Mouse (Mus musculus) frontal cortex, postnatal 36 days (tissue): ENCODE results near the gene Clcn3.

ENCODE experiments used
- DNase-seq, 2 experiments: peaks; one replicate each; pipeline ENCODE4 v3.0.0; 2022; ENCODE audit warnings: low spot score in 2 of 2

Clcn3 gene

GRCm38 (mm10) chr8:60952803-60953202, 30.3 kb downstream of the Clcn3 start:
- DNase-seq, result no peak

DNA sequence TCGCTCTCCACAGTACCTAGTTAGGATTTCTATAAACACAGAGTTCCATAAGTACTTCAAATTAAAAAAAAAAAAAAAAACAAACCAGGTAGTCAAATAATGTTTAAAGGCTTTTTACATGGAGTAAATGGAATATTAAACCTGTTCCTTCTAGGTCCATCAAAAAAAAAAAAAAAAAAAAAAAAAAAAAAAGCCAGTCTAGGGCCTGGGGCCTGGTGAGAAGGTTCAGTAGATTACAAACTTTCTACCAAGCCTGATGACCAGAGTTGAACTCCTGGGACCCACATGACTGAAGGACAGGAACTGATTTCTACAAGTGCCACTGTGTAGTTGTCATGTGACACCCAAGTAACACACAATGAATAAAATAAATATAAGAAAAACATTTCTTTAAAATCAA, 31.3 kb downstream of the Clcn3 start:
- DNase-seq, result no peak

DNA sequence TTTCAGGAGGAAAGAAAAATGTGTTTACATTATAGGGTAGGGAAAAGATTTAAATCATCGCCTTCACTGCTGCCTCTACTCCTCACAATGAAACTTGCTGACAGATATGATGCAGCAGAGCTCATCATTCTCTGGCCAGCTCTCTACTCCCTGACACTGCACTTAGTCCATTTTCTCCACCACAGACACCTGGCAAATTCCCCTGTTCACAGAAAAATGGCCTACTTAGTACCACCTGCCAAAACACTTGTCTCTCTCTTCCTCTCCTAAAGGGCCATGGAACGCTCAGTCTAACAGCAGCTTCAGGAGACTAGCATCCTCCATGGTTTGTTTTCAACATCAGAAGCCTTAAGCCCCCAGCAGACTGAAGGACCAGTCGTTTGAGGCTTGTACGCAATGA, 31.8 kb downstream of the Clcn3 start:
- DNase-seq, result no peak

DNA sequence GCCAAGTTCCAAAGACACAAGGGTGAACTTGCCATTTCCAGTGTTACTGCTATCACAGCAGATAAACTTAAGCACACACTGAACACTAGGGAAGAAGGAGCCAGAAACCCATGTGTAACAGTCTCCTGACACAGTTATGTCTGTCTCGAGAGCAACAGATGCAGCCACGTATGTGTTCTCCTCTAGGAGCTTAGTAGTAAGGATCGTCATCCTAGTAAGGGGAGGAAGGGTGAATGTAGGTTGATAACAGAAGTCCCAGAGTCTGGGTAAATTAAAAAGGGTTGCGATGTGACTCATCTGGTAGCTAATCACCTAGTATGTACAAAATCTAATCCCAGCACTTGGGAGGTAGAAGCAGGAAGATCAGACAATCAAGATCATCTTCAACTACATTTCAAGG, 33.2 kb downstream of the Clcn3 start:
- no peak for DNase-seq

GRCm38 (mm10) chr8:60947503-60947902, 35.6 kb downstream of the Clcn3 start:
- DNase-seq, result no peak

DNA sequence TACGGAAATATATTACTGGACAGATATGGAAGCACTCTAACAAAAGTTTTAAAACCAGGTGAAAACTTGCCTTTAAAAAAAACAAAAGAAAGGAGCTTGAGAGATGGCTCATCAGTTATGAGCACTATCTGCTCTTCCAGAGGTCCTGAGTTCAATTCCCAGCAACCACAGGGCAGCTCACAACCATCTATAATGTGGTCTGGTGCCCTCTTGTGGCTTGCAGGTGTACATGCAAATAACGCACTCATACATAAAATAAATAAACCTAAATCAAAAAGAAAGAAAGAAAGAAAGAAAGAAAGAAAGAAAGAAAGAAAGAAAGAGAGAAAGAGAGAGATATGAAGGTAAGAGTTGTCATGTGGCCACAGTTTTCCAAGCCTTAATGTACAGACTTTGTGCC, 40.2 kb downstream of the Clcn3 start:
- DNase-seq, result no peak

- no peak for DNase-seq
Observed at GRCm38 (mm10) chr8:60938717-60939424, 44.2 kb downstream of the Clcn3 start.

GRCm38 (mm10) chr8:60933617-60934016, 49.5 kb downstream of the Clcn3 start:
- DNase-seq, result no peak

DNA sequence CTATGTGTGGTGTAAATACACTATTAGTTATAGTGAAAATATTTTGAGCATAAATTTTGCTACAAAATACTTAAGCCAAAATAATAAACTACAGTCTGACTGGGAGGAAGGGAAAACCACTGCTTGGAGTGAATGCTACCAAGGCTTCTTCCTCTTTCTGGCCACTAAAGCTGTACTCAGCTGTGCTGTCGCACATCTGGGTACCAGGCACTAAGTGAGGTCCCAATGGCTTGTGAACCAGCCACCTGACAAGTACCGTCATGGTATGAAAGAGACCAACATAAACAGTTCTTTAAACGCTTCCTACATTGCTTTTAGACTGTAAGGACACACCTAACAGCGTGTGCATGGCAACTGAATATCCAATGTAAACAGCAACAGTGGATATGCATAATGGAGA, 62.9 kb downstream of the Clcn3 start:
- DNase-seq, result no peak

DNA sequence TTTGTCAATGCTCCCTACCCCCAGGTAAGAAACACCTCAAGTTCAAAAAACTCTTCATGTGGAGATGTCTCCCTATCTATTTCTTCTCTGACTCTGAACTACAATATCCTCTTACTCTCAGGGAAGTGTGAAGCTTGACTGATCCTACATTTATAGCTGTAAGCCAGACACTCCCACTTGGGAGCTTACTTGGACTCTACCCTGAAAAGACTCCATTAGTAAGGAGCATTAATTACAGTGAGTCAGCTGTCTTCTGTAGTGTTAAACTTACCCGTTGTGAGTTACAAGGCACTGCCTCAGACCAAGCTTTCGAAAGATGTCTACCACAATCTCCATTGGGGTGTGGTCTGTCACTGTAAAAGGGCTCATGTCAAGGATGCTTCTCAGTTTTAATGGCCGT, 64.0 kb downstream of the Clcn3 start:
- no peak for DNase-seq

DNA sequence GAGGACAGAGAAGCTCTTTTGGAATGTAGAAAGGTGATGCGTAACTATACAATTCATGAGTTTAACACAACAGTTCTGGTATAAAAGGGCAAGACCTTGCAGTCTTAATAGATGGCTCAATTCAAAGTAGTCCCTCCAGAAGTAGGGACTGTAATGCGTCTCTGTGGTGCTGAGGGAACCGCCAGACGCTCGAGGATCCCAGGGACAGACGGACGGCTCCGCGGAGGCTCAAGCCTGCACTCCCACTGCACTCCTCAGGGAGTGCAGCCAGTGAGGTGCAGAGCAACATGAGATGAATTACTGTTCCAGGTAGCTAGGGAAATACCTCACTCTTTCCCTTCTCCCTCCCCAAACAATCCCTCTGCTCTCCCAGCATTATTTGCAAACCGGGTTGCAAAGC, 70.5 kb downstream of the Clcn3 start:
- no peak for DNase-seq

- peak in 1 of 2 experiments; percentile 34 for DNase-seq
Observed at GRCm38 (mm10) chr8:60912081-60912480, 71.0 kb downstream of the Clcn3 start.

- DNase-seq, result no peak
Observed at GRCm38 (mm10) chr8:60900147-60900546, 83.0 kb downstream of the Clcn3 start.

- DNase-seq, result no peak
Observed at GRCm38 (mm10) chr8:60895878-60896277, 87.2 kb downstream of the Clcn3 start.

GRCm38 (mm10) chr8:60891757-60892156, 91.3 kb downstream of the Clcn3 start:
- DNase-seq, result no peak

- no peak for DNase-seq
Observed at GRCm38 (mm10) chr8:60890520-60890874, 92.6 kb downstream of the Clcn3 start.

- peak; percentile 87 to 90 for DNase-seq
Observed at GRCm38 (mm10) chr8:60889843-60890519, 93.1 kb downstream of the Clcn3 start, which contains the start of gene Hpf1. Gene Hpf1, plus strand, starts transcription at chr8:60890418.

DNA sequence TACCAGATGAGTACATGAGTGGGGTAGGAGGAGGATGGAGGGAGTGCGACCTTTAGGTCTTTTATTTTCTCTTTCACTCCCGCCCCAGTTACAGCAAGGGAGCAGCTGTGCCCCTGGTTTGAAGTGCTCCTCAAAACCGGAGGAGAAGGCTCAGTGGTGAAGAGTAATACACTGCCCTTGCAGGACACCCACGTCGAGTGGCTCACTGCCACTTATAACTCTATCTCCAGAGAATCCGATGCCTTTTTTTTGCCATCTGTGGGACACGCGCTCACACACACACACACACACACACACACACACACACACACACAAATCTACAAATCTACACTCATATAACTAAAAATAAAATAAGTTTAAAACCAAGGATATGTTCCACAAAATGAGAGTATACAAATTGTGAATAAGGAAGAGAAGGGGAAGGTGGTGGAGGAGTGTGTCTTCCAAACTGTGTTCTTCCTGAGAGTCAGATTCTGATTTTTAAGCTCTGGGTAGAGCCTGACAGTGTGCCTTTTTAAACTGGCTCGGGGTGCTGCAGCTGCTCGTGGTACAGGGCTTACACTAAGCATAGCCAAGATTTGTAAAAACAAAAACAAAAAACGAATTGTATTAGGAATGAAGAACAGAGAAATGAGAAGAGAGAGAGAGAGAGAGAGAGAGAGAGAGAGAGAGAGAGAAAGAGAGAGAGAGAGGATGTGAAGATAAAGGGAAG, 93.8 kb downstream of the Clcn3 start:
- DNase-seq, result no peak

- DNase-seq, result no peak
Observed at GRCm38 (mm10) chr8:60886736-60887135, 96.4 kb downstream of the Clcn3 start.

- no peak for DNase-seq
Observed at GRCm38 (mm10) chr8:60883419-60884137, 99.5 kb downstream of the Clcn3 start.

GRCm38 (mm10) chr8:60878617-60879016, 104.5 kb downstream of the Clcn3 start:
- DNase-seq, result no peak
